Mouse (Mus musculus) layer of hippocampus, adult 9-11 months (tissue): ENCODE measurements around the gene Prkd1.

Experiments used
- DNase-seq: peaks from one replicate; pipeline ENCODE4 v3.0.0; 2022

The Prkd1 gene

GRCm38 (mm10) chr12:50333182-50333581 is 315.7 kb downstream of the Prkd1 start:
- no peak for DNase-seq

- DNase-seq: peak; percentile 10
Measured at GRCm38 (mm10) chr12:50314634-50315033, 334.3 kb downstream of the Prkd1 start.

DNA sequence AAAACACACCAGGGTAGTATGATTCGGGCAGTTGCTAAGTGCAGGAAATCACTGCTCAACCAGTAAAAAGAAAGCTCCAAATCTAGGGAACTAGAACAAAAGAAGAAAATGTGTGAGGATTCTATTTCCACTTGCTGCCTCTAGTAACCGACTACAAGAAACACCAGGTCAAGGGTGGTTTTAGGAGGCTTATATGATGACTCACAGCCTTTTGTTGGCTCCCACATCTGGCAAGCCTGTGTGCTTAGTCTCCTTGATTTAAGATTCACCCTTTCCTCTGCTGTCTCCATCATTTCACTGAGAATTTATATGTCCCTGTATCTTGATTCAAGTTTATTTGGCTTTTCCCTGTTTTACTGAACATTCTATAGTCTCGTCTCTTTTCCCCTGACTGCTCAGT is 339.6 kb downstream of the Prkd1 start:
- no peak for DNase-seq

- DNase-seq: peak; percentile 21
Measured at GRCm38 (mm10) chr12:50301334-50301733, 347.6 kb downstream of the Prkd1 start.

DNA sequence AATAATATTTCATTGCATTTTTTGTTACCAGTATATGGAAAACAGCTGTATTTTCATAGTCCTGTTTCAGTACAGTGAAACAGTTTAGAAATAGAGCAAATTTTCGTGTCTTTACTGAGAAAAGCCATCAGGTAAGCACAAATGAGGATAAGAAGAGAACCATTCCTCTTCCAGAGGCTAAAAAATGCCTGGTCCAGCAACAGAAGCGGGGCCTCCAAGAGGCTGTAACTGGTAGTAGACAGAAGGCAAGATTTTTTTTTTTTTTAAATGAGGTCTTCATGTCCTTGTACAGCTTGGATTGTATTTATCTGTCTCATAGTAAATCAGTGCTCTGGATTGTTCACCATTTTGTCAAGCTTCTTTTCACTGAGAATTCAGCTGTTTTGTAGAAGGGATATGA is 352.8 kb downstream of the Prkd1 start:
- no peak for DNase-seq

DNA sequence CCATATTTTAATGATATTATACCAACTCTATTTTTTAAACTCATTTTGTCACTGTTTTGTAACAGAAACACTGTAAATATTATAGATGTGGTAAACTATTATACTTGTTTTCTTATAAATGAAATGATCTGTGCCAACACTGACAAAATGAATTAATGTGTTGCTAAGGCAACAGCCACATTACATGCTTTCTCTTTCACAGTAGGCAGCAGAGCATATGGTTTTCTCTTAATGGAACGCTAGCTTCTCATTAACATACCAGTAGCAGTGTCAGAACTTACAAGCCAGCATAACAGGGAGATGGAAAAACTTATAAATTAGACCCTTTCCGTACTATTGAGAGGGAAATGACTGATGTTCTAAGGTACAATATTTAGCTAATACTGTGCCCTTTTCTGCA is 353.3 kb downstream of the Prkd1 start:
- DNase-seq: peak; percentile 9

DNA sequence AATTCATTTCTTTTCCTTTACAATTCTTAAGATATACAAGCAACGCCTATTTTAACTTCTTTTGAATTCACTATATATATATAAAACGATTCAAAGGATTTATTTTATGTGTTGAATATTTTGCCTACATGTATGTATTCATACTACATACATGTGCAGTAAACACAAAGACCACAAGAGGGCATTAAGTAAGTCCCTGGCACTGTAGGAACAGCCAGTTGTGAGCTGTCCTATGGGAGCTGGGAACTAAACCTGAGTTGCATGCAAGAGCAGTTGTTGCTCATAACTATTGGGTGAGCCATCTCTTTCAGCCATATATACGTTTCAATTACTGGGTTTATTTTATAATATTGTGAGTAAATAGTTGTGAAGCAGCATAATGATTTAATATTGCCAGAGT is 356.1 kb downstream of the Prkd1 start:
- no peak for DNase-seq
